Mouse (Mus musculus) midbrain, postnatal 0 days (tissue): ENCODE measurements at regions not wholly inside any gene's neighbourhood (a gene's known extent, or its start where the extent isn't known, plus 50 kb on each side); places are given as distances from the start of the nearest gene placed in this dataset.

Experiments used
- ATAC-seq: fragments of 200-750 bp; cut with Nextera tagmentation; 2 replicates; pipeline ENCODE4 v1.8.0; 2017; ENCODE audit warnings: moderate number of reproducible peaks, mild to moderate bottlenecking, moderate TSS enrichment, moderate library complexity; ENCODE audit not compliant: low FRiP score
- DNase-seq: peaks from one replicate; pipeline ENCODE4 v3.0.0-alpha.2; 2015; ENCODE audit warnings: low spot score
- H3K27ac ChIP-seq: fragments of 300-500 bp; sonication (generic); 2 replicates; pipeline ENCODE4 v1.5.1; 2014; ENCODE audit warnings: low read depth, mild to moderate bottlenecking, low read length, mixed read lengths
- H3K27me3 ChIP-seq: fragments of 300-500 bp; sonication (generic); 2 replicates; pipeline ENCODE4 v1.6.1; 2014; ENCODE audit warnings: low read length, control low read depth, mixed read lengths; ENCODE audit not compliant: insufficient read depth
- H3K36me3 ChIP-seq: fragments of 300-500 bp; sonication (generic); 2 replicates; pipeline ENCODE4 v1.6.1; 2014; ENCODE audit warnings: low read length, control low read depth, mixed read lengths; ENCODE audit not compliant: insufficient read depth
- H3K4me1 ChIP-seq: fragments of 300-500 bp; sonication (generic); 2 replicates; pipeline ENCODE4 v1.6.1; 2014; ENCODE audit warnings: mild to moderate bottlenecking, control low read depth, antibody characterized with exemption, low read length, mixed read lengths; ENCODE audit not compliant: insufficient read depth
- H3K4me2 ChIP-seq: fragments of 300-500 bp; sonication (generic); 2 replicates; pipeline ENCODE4 v1.6.1; 2014; ENCODE audit warnings: low read depth, mild to moderate bottlenecking, low read length, mixed read lengths; ENCODE audit not compliant: poor library complexity, severe bottlenecking
- H3K4me3 ChIP-seq: fragments of 300-500 bp; sonication (generic); 2 replicates; pipeline ENCODE4 v1.5.1; 2014; ENCODE audit warnings: low read depth, mild to moderate bottlenecking, low read length, moderate library complexity
- H3K9ac ChIP-seq: fragments of 300-500 bp; sonication (generic); replicated peaks from 2 replicates; pipeline ENCODE4 v1.6.1; 2014; ENCODE audit warnings: mild to moderate bottlenecking, low read length, moderate library complexity, mixed read lengths; ENCODE audit not compliant: poor library complexity, severe bottlenecking
- H3K9me3 ChIP-seq: fragments of 300-500 bp; sonication (generic); 2 replicates; pipeline ENCODE4 v1.6.1; 2016; ENCODE audit warnings: low read length, control low read depth
- CTCF ChIP-seq: IDR thresholded peaks from 2 replicates; pipeline ENCODE4 v1.5.1; 2016; ENCODE audit warnings: antibody characterized with exemption, mild to moderate bottlenecking
- WGBS: fragments of 180-500 bp; shearing (Covaris S2); extraction: QIAGEN DNeasy Blood & Tissue Kit; methylation state at CpG from one replicate; pipeline ENCODE4 v1.1.7; 2014; 5-methylcytosine and 5-hydroxymethylcytosine counted together

DNA sequence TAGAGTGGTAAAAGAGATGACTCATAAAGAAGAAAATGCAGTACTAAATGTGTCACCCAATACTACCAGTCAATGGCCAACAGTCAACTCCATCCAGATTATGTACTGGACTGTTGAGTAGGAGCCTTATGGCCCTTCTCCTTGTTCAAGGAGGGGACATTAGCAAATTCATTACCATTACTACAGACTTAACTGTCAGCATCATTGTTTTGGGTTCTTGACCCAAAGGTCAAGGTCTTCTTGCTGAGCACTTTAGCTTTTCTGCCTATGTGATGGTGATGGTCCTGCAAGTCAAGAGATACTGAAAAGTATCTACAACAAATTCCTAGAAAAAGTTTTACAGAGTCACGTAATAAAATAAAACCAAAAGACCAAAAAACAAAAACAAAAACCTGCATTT, 1251.4 kb downstream of the Gm37988 start:
- Histone ChIP-seq H3K9me3 (no peaks in the 10 kb centered on the region), H3K9ac (no peak overlapping the region), H3K4me2 (no peak overlapping the region), H3K36me3 (no peaks in the 10 kb centered on the region), H3K4me3 (no peak overlapping the region), H3K27ac (no peak overlapping the region), H3K4me1 (no peaks in the 10 kb centered on the region), H3K27me3 (no peaks in the 10 kb centered on the region)
- 90% methylated on average over 1 of the region's 1 CpGs for WGBS
- no peak for TF ChIP-seq CTCF
- no peak for ATAC-seq
- no peak for DNase-seq

DNA sequence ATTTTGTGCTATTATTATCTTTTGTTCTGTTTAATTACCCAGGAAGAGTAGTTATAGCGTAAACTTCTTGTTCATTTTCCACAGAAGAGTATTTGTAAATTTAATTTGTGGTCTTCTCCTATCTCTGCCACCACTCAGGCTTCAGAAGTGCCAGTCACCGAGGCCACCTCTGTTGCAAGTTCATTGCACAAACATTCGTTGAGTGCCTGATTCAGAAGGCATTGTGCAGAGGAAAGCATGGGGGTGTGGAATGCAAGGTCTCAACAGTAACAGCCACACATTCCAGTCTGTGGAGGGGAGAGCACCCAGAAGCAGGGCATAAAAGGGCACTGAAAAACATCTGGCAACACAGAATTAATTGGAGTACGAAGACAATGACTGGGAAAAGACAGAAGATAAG, 1268.9 kb downstream of the Gm37988 start:
- Histone ChIP-seq H3K36me3 (no peaks in the 10 kb centered on the region), H3K4me2 (no peak overlapping the region), H3K4me1 (no peaks in the 10 kb centered on the region), H3K27ac (no peak overlapping the region), H3K27me3 (no peaks in the 10 kb centered on the region), H3K9me3 (no peaks in the 10 kb centered on the region), H3K9ac (no peak overlapping the region), H3K4me3 (no peak overlapping the region)
- DNase-seq: no peak
- TF ChIP-seq CTCF: no peak
- no peak for ATAC-seq
- 57% methylated on average over 4 of the region's 4 CpGs for WGBS

DNA sequence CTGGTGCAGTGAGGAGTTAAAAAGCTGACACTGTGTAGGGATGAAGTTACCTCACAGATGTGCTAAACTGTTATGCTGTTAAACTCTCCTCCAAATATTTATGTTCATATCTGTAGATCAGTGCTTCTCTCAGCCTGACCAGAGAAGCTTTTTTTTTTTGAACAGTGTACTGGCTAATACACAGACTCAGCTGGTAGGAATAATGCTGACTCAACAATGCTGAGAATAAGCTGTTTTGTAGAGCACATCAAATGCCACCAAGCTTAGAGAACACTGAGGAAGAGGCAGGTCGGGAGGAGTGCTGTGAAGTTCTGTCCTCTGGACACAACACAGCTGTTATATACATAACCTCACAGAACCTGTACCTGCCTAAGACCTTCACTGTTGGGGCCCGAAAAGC, 1274.2 kb downstream of the Gm37988 start:
- TF ChIP-seq CTCF: no peak
- Histone ChIP-seq H3K27ac (no peak overlapping the region), H3K4me3 (no peak overlapping the region), H3K9me3 (no peaks in the 10 kb centered on the region), H3K4me1 (no peaks in the 10 kb centered on the region), H3K4me2 (no peak overlapping the region), H3K36me3 (no peaks in the 10 kb centered on the region), H3K27me3 (no peaks in the 10 kb centered on the region), H3K9ac (no peak overlapping the region)
- 90% methylated on average over 2 of the region's 2 CpGs for WGBS
- ATAC-seq (no peak), DNase-seq (no peak)

DNA sequence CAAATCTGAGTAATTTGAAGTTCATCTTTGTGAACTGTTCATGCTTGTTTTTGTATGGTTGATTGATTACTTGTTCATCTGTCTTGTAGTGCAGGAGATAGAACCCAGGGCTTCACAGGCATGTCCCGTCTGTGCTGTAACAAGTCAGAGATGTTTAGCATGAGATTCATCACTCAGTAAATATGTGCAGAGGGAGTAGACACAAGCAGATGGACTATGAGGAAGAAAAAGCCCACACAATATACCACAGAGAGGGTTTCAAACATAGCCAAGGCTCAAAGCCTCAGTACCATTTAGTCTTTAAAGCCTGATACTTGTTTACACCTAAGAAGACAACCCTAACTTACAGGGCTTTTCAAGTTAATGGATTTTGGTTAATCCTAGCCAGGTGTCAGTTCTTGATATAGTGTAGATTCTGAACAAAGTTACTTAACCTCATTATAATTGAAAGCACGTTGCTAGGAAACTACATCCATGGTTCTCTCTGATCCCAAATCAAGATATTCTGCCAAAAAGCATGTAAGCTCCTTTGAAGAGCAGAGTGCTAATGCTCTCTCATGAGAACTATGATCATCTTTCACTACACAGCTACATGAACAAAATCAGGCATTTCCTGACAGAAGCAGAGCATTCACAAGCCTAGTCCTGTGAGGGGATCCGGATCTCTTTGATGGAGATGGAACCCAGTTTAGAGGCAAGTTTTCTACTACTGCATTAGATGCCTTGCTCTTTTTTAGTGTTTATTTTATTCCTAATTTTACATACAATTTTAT, 1286.7 kb downstream of the Gm37988 start:
- Histone ChIP-seq H3K27me3 (no peaks in the 10 kb centered on the region), H3K4me3 (no peak overlapping the region), H3K4me2 (no peak overlapping the region), H3K9ac (no peak overlapping the region), H3K4me1 (no peaks in the 10 kb centered on the region), H3K36me3 (no peaks in the 10 kb centered on the region), H3K9me3 (no peaks in the 10 kb centered on the region), H3K27ac (no peak overlapping the region)
- 69% methylated on average over 3 of the region's 3 CpGs for WGBS
- DNase-seq: no peak
- no peak for TF ChIP-seq CTCF
- peak; percentile 73 for ATAC-seq

DNA sequence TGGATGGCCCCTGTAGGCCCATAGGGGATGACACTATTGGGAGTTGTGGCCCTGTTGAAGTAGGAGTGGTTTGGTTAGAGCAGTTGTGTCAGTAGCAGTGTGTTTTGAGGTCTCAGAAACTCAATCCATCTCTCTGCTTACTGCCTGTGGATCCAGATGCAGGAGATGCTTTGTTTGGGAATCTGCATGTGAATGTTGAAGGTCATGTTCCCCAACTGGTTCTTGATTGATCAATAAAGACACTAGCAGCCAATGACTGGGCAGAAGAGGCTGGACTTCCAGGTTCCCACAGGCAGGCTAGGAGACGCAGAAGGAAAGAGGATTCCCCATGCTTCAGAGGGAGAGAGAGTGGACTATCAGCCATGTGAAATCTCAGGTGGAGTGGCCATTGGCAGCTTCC, 1309.9 kb downstream of the Gm37988 start:
- Histone ChIP-seq H3K27ac (no peak overlapping the region), H3K9ac (no peak overlapping the region), H3K4me3 (no peak overlapping the region), H3K36me3 (no peaks in the 10 kb centered on the region), H3K27me3 (no peaks in the 10 kb centered on the region), H3K9me3 (no peaks in the 10 kb centered on the region), H3K4me2 (no peak overlapping the region), H3K4me1 (no peaks in the 10 kb centered on the region)
- no peak for DNase-seq
- WGBS: 40% methylated on average over 1 of the region's 1 CpGs
- ATAC-seq: no peak
- no peak for TF ChIP-seq CTCF

DNA sequence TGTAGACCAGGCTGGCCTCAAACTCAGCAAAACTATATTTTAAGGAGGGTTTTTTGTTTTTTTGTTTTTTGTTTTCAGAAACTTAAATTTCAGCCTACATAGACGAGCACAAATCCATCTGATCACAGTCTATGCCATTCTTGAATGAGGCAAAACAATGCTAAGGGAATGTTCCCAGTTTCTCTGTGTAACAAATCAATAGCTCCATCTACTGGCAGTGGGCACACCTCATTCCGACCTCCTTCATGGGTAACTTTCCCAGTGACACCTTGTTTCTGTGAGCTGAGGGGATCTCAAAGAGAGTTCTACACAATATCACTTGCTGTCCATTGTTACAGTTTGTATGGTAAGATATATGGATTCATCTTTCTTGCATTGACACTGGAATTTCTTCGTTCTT, 1327.4 kb downstream of the Gm37988 start:
- H3K4me1 ChIP-seq: no peaks in the 10 kb centered on the region
- peak; percentile 69 for TF ChIP-seq CTCF
- H3K4me3 ChIP-seq: no peak overlapping the region
- WGBS: 19% methylated on average over 3 of the region's 3 CpGs
- no peak overlapping the region for H3K4me2 ChIP-seq
- H3K27me3 ChIP-seq: no peaks in the 10 kb centered on the region
- no peak overlapping the region for H3K27ac ChIP-seq
- no peaks in the 10 kb centered on the region for H3K36me3 ChIP-seq
- DNase-seq (peak; percentile 49), ATAC-seq (no peak)
- no peak overlapping the region for H3K9ac ChIP-seq
- no peaks in the 10 kb centered on the region for H3K9me3 ChIP-seq
